Mouse (Mus musculus): ENCODE data around the gene Otud5. TPM values are rescaled to one million over a fixed set of nuclear protein-coding genes. Genes with fewer than 3 reads are reported as not detected.

Otud5 gene
- polyA plus RNA-seq, 1 experiment = 43.3 TPM

DNA sequence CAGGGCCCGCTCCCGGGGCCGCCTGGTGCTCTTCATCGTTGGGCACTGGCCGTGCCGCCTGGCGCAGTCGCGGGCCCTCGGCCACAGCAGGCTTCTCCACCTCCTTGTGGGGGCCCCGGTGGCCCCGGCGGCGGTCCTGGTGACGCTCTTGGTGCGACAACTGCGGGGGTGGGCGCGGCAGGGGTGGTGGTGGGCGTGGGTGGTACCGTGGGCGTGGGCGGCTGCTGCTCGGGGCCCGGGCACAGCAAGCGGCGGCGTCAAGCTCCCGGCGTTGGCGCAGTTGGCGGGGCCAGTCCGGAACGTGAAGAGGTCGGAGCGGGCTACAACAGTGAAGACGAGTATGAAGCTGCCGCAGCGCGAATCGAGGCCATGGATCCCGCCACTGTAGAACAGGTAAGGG is 1.2 kb downstream of the Otud5 start:
- H3K4me3 ChIP-seq (replicated peaks; ENCODE audit: extremely low read depth, low read depth, low read length) = peak overlapping the region; percentile 81
- 34% methylated on average over 42 of the region's 42 CpGs for WGBS
- peaks cover 5% of the 10 kb centered on the region; the same call in 1 of the 2 replicates for H3K4me1 ChIP-seq (ENCODE audit: control insufficient read depth, insufficient read depth, low read length)
- DNase-seq = peak; percentile 12
- TF ChIP-seq CTCF (IDR thresholded peaks at IDR 0.05; ENCODE audit: insufficient read depth, low read length) (no peak), POLR2A (IDR thresholded peaks at IDR 0.05; ENCODE audit: borderline replicate concordance, extremely low read depth, low read depth, low read length) (no peak)

DNA sequence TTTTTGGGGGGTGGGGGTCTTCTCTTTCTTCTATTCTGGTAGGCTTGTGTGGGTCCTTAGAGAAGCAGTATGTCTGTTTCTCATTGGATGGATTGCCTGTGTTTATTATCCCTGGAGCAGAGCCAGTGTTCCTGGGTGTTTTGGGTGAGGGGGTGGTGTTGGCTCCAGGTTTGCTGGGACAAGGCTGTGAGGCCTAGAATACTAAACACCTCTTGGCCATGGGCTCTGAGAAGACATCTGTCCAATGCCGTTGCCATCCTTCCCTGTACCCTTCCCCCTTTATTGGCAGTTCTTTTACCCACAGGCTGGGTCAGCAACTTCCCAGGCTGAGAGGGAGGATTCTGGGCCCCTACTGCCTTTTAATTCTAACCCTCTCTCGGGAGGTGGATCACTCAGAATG is 6.7 kb downstream of the Otud5 start:
- TF ChIP-seq POLR2A (IDR thresholded peaks at IDR 0.05; ENCODE audit: borderline replicate concordance, extremely low read depth, low read depth, low read length) (no peak), CTCF (IDR thresholded peaks at IDR 0.05; ENCODE audit: insufficient read depth, low read length) (no peak)
- 63% methylated on average over 2 of the region's 2 CpGs for WGBS
- DNase-seq = no peak
- Histone ChIP-seq H3K4me1 (ENCODE audit: control insufficient read depth, insufficient read depth, low read length) (peaks cover 5% of the 10 kb centered on the region; the same call in 1 of the 2 replicates), H3K4me3 (replicated peaks; ENCODE audit: extremely low read depth, low read depth, low read length) (no peak overlapping the region)

DNA sequence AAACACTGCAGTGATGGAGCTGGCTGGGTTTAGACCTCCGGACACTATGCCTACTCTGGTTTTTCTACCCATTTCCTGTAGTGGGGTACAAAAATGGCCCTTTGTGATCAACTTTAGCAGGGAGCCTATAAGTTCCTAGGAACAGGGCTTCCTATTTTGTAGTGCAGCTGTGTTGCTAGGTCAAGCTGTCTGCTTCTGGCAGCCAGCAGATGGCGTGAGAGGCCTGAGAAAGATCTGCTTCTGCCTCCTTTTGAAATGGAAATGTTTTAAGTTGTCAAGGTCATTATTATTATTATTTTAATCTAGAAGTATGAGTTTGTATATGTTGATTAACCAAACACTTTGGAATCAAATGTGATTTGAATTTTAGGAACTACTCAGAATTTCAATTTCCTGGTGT is 13.4 kb downstream of the Otud5 start:
- H3K4me3 ChIP-seq (replicated peaks; ENCODE audit: extremely low read depth, low read depth, low read length) = no peak overlapping the region
- peak; percentile 16 for DNase-seq
- H3K4me1 ChIP-seq (ENCODE audit: control insufficient read depth, insufficient read depth, low read length) = no peaks in the 10 kb centered on the region
- 33% methylated on average over 2 of the region's 2 CpGs for WGBS
- TF ChIP-seq CTCF (IDR thresholded peaks at IDR 0.05; ENCODE audit: insufficient read depth, low read length) = peak; percentile 71
- TF ChIP-seq POLR2A (IDR thresholded peaks at IDR 0.05; ENCODE audit: borderline replicate concordance, extremely low read depth, low read depth, low read length) = no peak

DNA sequence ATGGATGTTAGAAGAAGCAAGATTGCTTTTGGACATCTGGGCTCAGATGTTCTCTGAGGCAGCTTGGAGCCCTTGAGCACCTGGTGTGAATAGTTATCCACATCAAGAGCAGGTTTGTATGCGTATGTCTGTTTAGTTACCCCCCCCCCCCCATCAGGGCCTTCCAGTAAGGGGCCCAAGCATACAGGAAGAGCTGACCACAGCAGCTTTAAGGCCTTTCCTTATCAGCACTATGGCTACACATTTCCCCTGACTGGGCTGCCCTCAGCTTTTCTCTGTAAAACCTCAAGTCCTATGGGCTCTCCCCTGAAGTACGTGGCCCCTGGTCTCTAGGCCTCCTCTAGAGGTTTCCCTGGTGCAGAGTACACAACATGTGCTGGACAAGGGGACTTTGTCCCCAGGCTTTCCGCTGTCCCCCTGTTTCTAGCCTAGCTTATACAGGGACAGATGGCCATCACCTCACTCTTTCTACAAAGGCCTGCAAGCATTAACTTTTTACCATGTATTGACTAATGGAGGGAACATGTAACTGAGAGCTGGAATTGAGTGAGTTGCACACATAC is 18.1 kb downstream of the Otud5 start:
- no peak for TF ChIP-seq POLR2A (IDR thresholded peaks at IDR 0.05; ENCODE audit: borderline replicate concordance, extremely low read depth, low read depth, low read length)
- no peak for TF ChIP-seq CTCF (IDR thresholded peaks at IDR 0.05; ENCODE audit: insufficient read depth, low read length)
- Histone ChIP-seq H3K4me1 (ENCODE audit: control insufficient read depth, insufficient read depth, low read length) (no peaks in the 10 kb centered on the region), H3K4me3 (replicated peaks; ENCODE audit: extremely low read depth, low read depth, low read length) (no peak overlapping the region)
- no peak for DNase-seq
- WGBS = 81% methylated on average over 3 of the region's 3 CpGs

DNA sequence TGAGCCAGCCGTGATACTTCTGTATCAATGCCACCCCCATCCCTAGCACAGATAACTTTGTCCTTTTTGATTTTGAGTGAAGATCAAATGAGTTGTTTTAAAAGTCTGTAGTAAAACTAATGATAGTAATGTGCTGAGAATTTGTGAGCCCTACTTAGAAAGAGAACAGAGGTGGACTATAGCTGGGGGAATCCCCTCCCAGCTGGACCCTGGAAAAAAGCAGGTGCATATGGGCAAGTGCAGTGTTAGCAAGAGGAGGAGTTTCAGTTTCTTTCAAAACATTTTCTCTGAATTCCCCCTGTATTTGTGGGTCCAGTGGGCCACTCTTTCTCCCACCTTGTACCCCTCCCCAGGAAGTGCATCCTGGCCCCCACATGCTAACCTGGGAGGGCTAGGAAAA is 22.0 kb downstream of the Otud5 start:
- no peak for TF ChIP-seq POLR2A (IDR thresholded peaks at IDR 0.05; ENCODE audit: borderline replicate concordance, extremely low read depth, low read depth, low read length)
- peaks cover 4% of the 10 kb centered on the region for H3K4me1 ChIP-seq (ENCODE audit: control insufficient read depth, insufficient read depth, low read length)
- no peak overlapping the region for H3K4me3 ChIP-seq (replicated peaks; ENCODE audit: extremely low read depth, low read depth, low read length)
- DNase-seq = no peak
- 62% methylated on average over 1 of the region's 1 CpGs for WGBS

DNA sequence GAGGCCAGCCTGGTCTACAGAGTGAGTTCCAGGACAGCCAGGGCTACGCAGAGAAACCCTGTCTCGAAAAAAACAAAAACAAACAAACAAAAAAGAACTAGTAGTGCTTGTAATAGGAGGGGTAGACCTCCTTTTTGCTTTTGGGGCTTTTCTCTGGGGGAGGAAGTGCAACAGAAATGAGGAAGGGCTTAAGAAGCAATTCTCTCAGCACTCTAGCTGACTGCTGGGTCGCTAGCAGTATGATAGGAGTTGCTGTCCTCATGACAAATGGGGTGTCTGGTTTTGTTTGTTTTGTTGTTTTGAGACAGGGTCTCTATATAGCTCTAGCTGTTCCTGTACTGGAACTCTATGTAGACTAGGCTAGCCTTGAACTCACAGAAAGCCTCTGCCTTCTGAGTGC is 23.4 kb downstream of the Otud5 start:
- H3K4me1 ChIP-seq (ENCODE audit: control insufficient read depth, insufficient read depth, low read length) = peaks cover 4% of the 10 kb centered on the region
- no peak overlapping the region for H3K4me3 ChIP-seq (replicated peaks; ENCODE audit: extremely low read depth, low read depth, low read length)
- WGBS = 62% methylated on average over 3 of the region's 3 CpGs
- TF ChIP-seq CTCF (IDR thresholded peaks at IDR 0.05; ENCODE audit: insufficient read depth, low read length) = no peak
- no peak for TF ChIP-seq POLR2A (IDR thresholded peaks at IDR 0.05; ENCODE audit: borderline replicate concordance, extremely low read depth, low read depth, low read length)
- no peak for DNase-seq

DNA sequence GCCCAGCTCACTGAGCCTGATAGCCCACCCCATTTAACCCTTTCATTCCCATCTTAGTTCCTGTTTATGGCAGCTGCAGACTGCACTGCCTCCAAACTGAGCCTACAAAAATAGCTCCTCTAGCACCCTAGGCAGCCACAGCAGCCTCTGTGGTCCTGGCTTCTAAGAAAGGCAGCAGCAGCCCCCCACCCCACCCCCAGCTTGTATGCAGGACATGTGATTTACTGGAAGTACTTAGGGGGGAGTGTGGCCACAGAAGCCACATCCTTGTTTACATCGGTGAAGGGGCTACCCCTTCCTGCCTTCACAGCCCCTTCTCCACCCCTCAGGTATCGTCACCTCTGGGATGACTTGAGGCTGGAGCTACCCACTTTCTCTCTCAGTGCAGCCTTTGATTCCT is 24.2 kb downstream of the Otud5 start:
- DNase-seq = no peak
- peaks cover 4% of the 10 kb centered on the region for H3K4me1 ChIP-seq (ENCODE audit: control insufficient read depth, insufficient read depth, low read length)
- 32% methylated on average over 2 of the region's 2 CpGs for WGBS
- H3K4me3 ChIP-seq (replicated peaks; ENCODE audit: extremely low read depth, low read depth, low read length) = no peak overlapping the region
- no peak for TF ChIP-seq CTCF (IDR thresholded peaks at IDR 0.05; ENCODE audit: insufficient read depth, low read length)
- TF ChIP-seq POLR2A (IDR thresholded peaks at IDR 0.05; ENCODE audit: borderline replicate concordance, extremely low read depth, low read depth, low read length) = no peak

DNA sequence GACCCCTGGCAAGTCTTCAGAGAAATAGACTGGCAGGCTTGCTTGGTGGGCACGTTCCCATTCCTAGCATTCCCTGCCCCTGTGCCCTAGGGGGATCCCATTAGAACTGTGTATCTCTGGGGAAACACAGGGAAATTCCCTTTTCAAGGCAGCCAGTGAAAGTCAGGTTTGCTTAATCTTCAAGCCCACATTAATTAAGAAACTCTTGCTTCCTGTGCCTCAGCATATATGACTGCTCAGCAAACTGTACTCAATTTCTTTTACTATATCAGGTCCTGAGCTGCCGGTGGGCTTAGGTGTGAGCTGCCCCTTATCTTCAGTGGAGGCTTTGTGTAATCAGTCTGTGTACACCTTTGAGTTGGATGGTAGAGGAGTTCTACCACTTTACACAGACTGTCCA is 24.6 kb downstream of the Otud5 start:
- DNase-seq = no peak
- TF ChIP-seq POLR2A (IDR thresholded peaks at IDR 0.05; ENCODE audit: borderline replicate concordance, extremely low read depth, low read depth, low read length) = no peak
- TF ChIP-seq CTCF (IDR thresholded peaks at IDR 0.05; ENCODE audit: insufficient read depth, low read length) = no peak
- Histone ChIP-seq H3K4me3 (replicated peaks; ENCODE audit: extremely low read depth, low read depth, low read length) (no peak overlapping the region), H3K4me1 (ENCODE audit: control insufficient read depth, insufficient read depth, low read length) (peaks cover 4% of the 10 kb centered on the region)
- WGBS = 51% methylated on average over 2 of the region's 2 CpGs

DNA sequence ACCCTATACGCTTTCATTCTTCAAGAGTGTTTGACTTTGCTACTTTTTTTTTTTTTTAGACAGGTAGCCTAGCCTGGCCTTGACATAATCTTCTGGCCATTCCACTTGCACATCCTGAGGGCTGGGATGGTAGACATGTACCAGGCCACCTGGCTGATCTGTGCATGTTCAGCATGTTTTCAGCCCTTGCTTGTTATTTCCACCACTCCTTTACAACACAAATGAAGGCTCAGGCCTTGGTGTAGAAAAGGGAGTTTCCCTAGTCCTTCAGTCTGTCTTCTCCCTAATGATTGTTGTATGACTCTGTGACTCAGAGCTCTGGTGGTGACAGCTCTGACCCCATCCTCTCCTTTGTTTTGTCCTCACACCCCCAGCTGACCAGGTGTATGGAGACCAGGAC is 26.0 kb downstream of the Otud5 start:
- TF ChIP-seq CTCF (IDR thresholded peaks at IDR 0.05; ENCODE audit: insufficient read depth, low read length) (no peak), POLR2A (IDR thresholded peaks at IDR 0.05; ENCODE audit: borderline replicate concordance, extremely low read depth, low read depth, low read length) (no peak)
- WGBS = 76% methylated on average over 1 of the region's 1 CpGs

DNA sequence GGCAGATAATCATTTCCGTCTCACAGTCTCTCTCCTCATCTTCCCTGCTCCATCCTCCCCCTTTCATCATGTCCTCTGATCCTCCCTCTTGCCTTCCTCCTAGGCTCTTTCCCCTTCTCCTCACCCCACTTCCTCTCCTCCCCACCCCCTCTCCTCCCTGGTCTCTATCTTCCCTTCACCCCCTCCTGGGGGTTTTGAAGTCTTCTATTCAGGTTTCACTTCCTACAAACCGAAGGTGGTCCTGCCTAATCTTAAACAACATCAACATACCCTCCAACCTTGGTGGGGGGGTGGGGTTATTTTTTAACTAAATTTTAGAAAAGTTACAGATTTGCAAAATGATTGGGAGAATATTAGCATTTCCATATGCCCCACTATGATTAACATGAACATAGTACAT is 27.3 kb downstream of the Otud5 start:
- H3K4me1 ChIP-seq (ENCODE audit: control insufficient read depth, insufficient read depth, low read length) = peaks cover 4% of the 10 kb centered on the region
- H3K4me3 ChIP-seq (replicated peaks; ENCODE audit: extremely low read depth, low read depth, low read length) = no peak overlapping the region
- DNase-seq = no peak
- 43% methylated on average over 2 of the region's 2 CpGs for WGBS
- TF ChIP-seq POLR2A (IDR thresholded peaks at IDR 0.05; ENCODE audit: borderline replicate concordance, extremely low read depth, low read depth, low read length) = no peak
- no peak for TF ChIP-seq CTCF (IDR thresholded peaks at IDR 0.05; ENCODE audit: insufficient read depth, low read length)

More for the DNA sequence above, 26.0 kb downstream of the Otud5 start:
- DNase-seq = no peak
- H3K4me3 ChIP-seq (replicated peaks; ENCODE audit: extremely low read depth, low read depth, low read length) = no peak overlapping the region
- peaks cover 4% of the 10 kb centered on the region for H3K4me1 ChIP-seq (ENCODE audit: control insufficient read depth, insufficient read depth, low read length)

All from lung, adult 2 months (tissue).